In the genomic region with DNA sequence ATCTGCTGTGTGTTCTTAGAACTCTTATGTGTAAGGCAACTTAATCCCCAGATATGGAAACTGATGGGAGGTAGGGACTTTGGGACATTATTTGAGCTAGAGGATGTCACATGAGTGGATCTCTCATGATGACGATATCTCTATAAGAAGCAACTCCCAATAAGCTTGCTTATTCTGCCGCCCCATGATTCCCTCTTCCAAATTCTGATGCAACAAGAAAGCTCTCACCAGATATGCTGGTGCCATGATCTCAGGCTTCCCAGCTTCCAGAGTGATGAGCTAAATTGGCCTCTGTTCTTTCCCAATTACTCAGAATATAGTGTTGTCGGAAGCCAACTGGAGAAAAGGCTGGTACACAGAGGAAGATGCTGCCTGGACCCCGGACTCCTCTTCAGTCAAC, we compare ENCODE assay signal across 8 mouse cellular contexts. TPM values are rescaled to one million over a fixed set of nuclear protein-coding genes. Genes with fewer than 3 reads are reported as not detected.
DNase-seq lines count a peak whose midpoint lies in the region; ATAC-seq and TF ChIP-seq lines count a peak whose summit lies in the region.

No protein-coding gene starts in this region.

- peak overlapping the region; percentile 70 for H3K27ac ChIP-seq in heart, embryonic 12.5 days (ENCODE audit: poor library complexity, severe bottlenecking)
- no peak overlapping the region for H3K27ac ChIP-seq in MEL (ENCODE audit: control insufficient read depth, low read depth, low read length)
- H3K27ac ChIP-seq in forebrain, embryonic 14.5 days (ENCODE audit: low read depth, low read length) = no peak overlapping the region
- no peak overlapping the region for H3K27ac ChIP-seq in liver, embryonic 14.5 days
- no peak overlapping the region for H3K27ac ChIP-seq in intestine, embryonic 15.5 days

- WGBS in heart, embryonic 12.5 days = 50% methylated on average over 4 of the region's 4 CpGs
- WGBS in forebrain, embryonic 14.5 days = 60% methylated on average over 4 of the region's 4 CpGs
- WGBS in liver, embryonic 14.5 days (ENCODE audit: insufficient replicate concordance) = 44% methylated on average over 4 of the region's 4 CpGs
- 61% methylated on average over 4 of the region's 4 CpGs for WGBS in intestine, embryonic 15.5 days

- peak overlapping the region; percentile 56; the same call in 1 of the 2 replicates for H3K4me3 ChIP-seq in heart, embryonic 12.5 days
- peak overlapping the region in 1 of 2 experiments; percentile 10; a peak in 1 of 4 replicates for H3K4me3 ChIP-seq in MEL (ENCODE audit: control insufficient read depth in 1 of 2, insufficient read depth in 1 of 2, low read depth in 2 of 2, low read length in 2 of 2)
- no peak overlapping the region for H3K4me3 ChIP-seq in forebrain, embryonic 14.5 days (ENCODE audit: low read depth, low read length)
- H3K4me3 ChIP-seq in liver, embryonic 14.5 days (ENCODE audit: insufficient read depth in 1 of 2, low read depth in 2 of 2, low read length in 2 of 2) = no peak overlapping the region
- no peak overlapping the region for H3K4me3 ChIP-seq in intestine, embryonic 15.5 days (replicated peaks)

- H3K79me2 ChIP-seq in MEL (ENCODE audit: control insufficient read depth, insufficient read depth, low read length, poor library complexity) = no peaks in the 10 kb centered on the region

- H3K9me3 ChIP-seq in heart, embryonic 12.5 days (replicated peaks) = no peaks in the 10 kb centered on the region
- no peaks in the 10 kb centered on the region for H3K9me3 ChIP-seq in MEL (replicated peaks; ENCODE audit: insufficient read depth, low read length)
- no peaks in the 10 kb centered on the region for H3K9me3 ChIP-seq in forebrain, embryonic 14.5 days (replicated peaks; ENCODE audit: control insufficient read depth, low read length)
- H3K9me3 ChIP-seq in liver, embryonic 14.5 days (ENCODE audit: control insufficient read depth, low read length) = no peaks in the 10 kb centered on the region
- no peaks in the 10 kb centered on the region for H3K9me3 ChIP-seq in intestine, embryonic 15.5 days

- no peak for TF ChIP-seq CTCF in MEL (IDR thresholded peaks at IDR 0.05 in 2 of 3, conservative IDR thresholded peaks at IDR 0.05 in 1 of 3; ENCODE audit: control insufficient read depth in 1 of 3, insufficient read depth in 1 of 3, low read depth in 2 of 3, low read length in 3 of 3, poor library complexity in 1 of 3, severe bottlenecking in 1 of 3)
- TF ChIP-seq CTCF in liver, embryonic 14.5 days (IDR thresholded peaks at IDR 0.05; ENCODE audit: low read depth) = no peak

- H3K4me1 ChIP-seq in heart, embryonic 12.5 days (replicated peaks) = peaks cover 20% of the 10 kb centered on the region
- H3K4me1 ChIP-seq in MEL (ENCODE audit: control insufficient read depth in 1 of 2, insufficient read depth in 2 of 2, low read length in 2 of 2) = peaks cover 0 to 15% of the 10 kb centered on the region in 2 experiments; a peak in 2 of 4 replicates
- H3K4me1 ChIP-seq in forebrain, embryonic 14.5 days (ENCODE audit: control insufficient read depth, insufficient read depth, low read length) = no peaks in the 10 kb centered on the region; the same call in 1 of the 2 replicates
- peaks cover 4 to 17% of the 10 kb centered on the region in 2 experiments for H3K4me1 ChIP-seq in liver, embryonic 14.5 days (replicated peaks; ENCODE audit: control insufficient read depth in 2 of 2, insufficient read depth in 2 of 2, low read length in 1 of 2)
- H3K4me1 ChIP-seq in intestine, embryonic 15.5 days (replicated peaks) = 0 out of 2 replicates have a peak, but pooled peaks cover 12% of the 10 kb centered on the region

- 0 out of 2 replicates have a peak overlapping the region, but pooled peaks have one; percentile 25 for H3K9ac ChIP-seq in heart, embryonic 12.5 days
- H3K9ac ChIP-seq in MEL (ENCODE audit: control insufficient read depth, low read depth, low read length, poor library complexity, severe bottlenecking) = no peak overlapping the region
- no peak overlapping the region for H3K9ac ChIP-seq in forebrain, embryonic 14.5 days (ENCODE audit: low read length)
- no peak overlapping the region; the same call in 1 of the 2 replicates for H3K9ac ChIP-seq in liver, embryonic 14.5 days (replicated peaks)
- H3K9ac ChIP-seq in intestine, embryonic 15.5 days = no peak overlapping the region

- peak overlapping the region; percentile 46 for H3K4me2 ChIP-seq in heart, embryonic 12.5 days
- H3K4me2 ChIP-seq in forebrain, embryonic 14.5 days (ENCODE audit: low read length) = peak overlapping the region; percentile 12
- peak overlapping the region; percentile 75 for H3K4me2 ChIP-seq in liver, embryonic 14.5 days (ENCODE audit: low read depth)
- H3K4me2 ChIP-seq in intestine, embryonic 15.5 days (replicated peaks) = no peak overlapping the region

- intact Hi-C loops in heart, postnatal 36 days (cut with DNase I) = loop anchor here (5.0 kb wide), 1 partner anchor 305 kb away; no protein-coding TSS in a partner anchor

- peaks cover 28% of the 10 kb centered on the region for H3K36me3 ChIP-seq in heart, embryonic 12.5 days
- H3K36me3 ChIP-seq in MEL (ENCODE audit: control insufficient read depth in 1 of 2, insufficient read depth in 2 of 2, low read length in 2 of 2) = peaks cover 0 to 10% of the 10 kb centered on the region in 2 experiments; a peak in 2 of 4 replicates
- peaks cover 28% of the 10 kb centered on the region for H3K36me3 ChIP-seq in forebrain, embryonic 14.5 days (ENCODE audit: control insufficient read depth, insufficient read depth, low read length)
- no peaks in the 10 kb centered on the region; the same call in 1 of the 2 replicates for H3K36me3 ChIP-seq in liver, embryonic 14.5 days (replicated peaks; ENCODE audit: control insufficient read depth, insufficient read depth, low read depth)
- H3K36me3 ChIP-seq in intestine, embryonic 15.5 days = peaks cover 19% of the 10 kb centered on the region

- TF ChIP-seq EP300 in MEL (IDR thresholded peaks at IDR 0.05; ENCODE audit: low read depth in 1 of 2, low read length in 2 of 2) = no peak
- TF ChIP-seq EP300 in liver, embryonic 14.5 days (IDR thresholded peaks at IDR 0.05; ENCODE audit: low read depth) = no peak

- TF ChIP-seq POLR2A in MEL (IDR thresholded peaks at IDR 0.05; ENCODE audit: control insufficient read depth in 1 of 2, insufficient read depth in 1 of 2, low read depth in 1 of 2, low read length in 2 of 2, poor library complexity in 1 of 2) = no peak

- TF ChIP-seq RAD21 in MEL (IDR thresholded peaks at IDR 0.05; ENCODE audit: low read depth, low read length) = no peak

- DNase-seq in heart, postnatal 36 days = no peak
- DNase-seq in MEL (ENCODE audit: low read depth, low spot score) = peak; percentile 22
- DNase-seq in forebrain, embryonic 14.5 days (ENCODE audit: low spot score) = no peak
- no peak for DNase-seq in liver, embryonic 14.5 days (ENCODE audit: low read depth in 3 of 3, low spot score in 3 of 3)
- no peak for DNase-seq in urinary bladder, adult 2 months (ENCODE audit: low spot score)
- no peak for DNase-seq in gastrocnemius, adult 18-20 months (ENCODE audit: low spot score)

- ATAC-seq in heart, embryonic 12.5 days (ENCODE audit: insufficient number of reproducible peaks, low FRiP score) = no peak
- ATAC-seq in forebrain, embryonic 14.5 days = no peak
- ATAC-seq in liver, embryonic 14.5 days (ENCODE audit: insufficient read depth) = no peak
- no peak for ATAC-seq in intestine, embryonic 15.5 days

- no peaks in the 10 kb centered on the region for H3K27me3 ChIP-seq in heart, embryonic 12.5 days (replicated peaks)
- H3K27me3 ChIP-seq in MEL (ENCODE audit: control insufficient read depth in 1 of 2, insufficient read depth in 2 of 2, low read length in 2 of 2) = no peaks in the 10 kb centered on the region
- H3K27me3 ChIP-seq in forebrain, embryonic 14.5 days (replicated peaks; ENCODE audit: control insufficient read depth, insufficient read depth, low read length) = no peaks in the 10 kb centered on the region
- no peaks in the 10 kb centered on the region; the same call in 1 of the 2 replicates for H3K27me3 ChIP-seq in liver, embryonic 14.5 days (ENCODE audit: control insufficient read depth, insufficient read depth, low read length)
- H3K27me3 ChIP-seq in intestine, embryonic 15.5 days (replicated peaks) = no peaks in the 10 kb centered on the region

RNA-seq across cellular contexts. Expression of a gene that starts 8.3 kb away (rescaled TPM):
- 0.70 and 0.81 TPM in 2 replicates for polyA plus RNA-seq in heart, embryonic 12.5 days (2016; fragmentation: Nextera tagmentation; extraction: Ambion mirVana)
- not detected for total RNA-seq in heart, postnatal 36 days (2021)
- 0.08 TPM in 1 of 2 replicates, not detected in the other for total RNA-seq in MEL (2012; rRNA removed)
- 1 to 10 TPM in 1 of 2 experiments, not detected in 1; 1.4 TPM for polyA plus RNA-seq in MEL (2012; ENCODE audit: insufficient read depth in 1 of 2, insufficient read length in 2 of 2, low read depth in 1 of 2, low replicate concordance in 2 of 2, missing spikeins in 1 of 2)
- 0.23 and 0.24 TPM in 2 replicates for polyA plus RNA-seq in forebrain, embryonic 14.5 days (2014; fragmentation: Nextera tagmentation; extraction: Ambion mirVana)
- polyA plus RNA-seq in liver, embryonic 14.5 days (2012; rRNA removed) = 0.08 and 0.12 TPM in 2 replicates
- 0.05 TPM in 1 of 2 replicates, not detected in the other for polyA plus RNA-seq in liver, embryonic 14.5 days (2014; fragmentation: Nextera tagmentation; extraction: Ambion mirVana)
- 0.24 and 0.37 TPM in 2 replicates for polyA plus RNA-seq in urinary bladder, adult 2 months (2012; rRNA removed)
- total RNA-seq in gastrocnemius, adult 18-20 months (2021) = not detected
- 0.62 and 0.70 TPM in 2 replicates for polyA plus RNA-seq in intestine, embryonic 15.5 days (2015; fragmentation: Nextera tagmentation; extraction: Ambion mirVana)

RNA-seq across cellular contexts. Expression of a gene that starts 10.5 kb away (rescaled TPM):
- polyA plus RNA-seq in heart, embryonic 12.5 days (2016; fragmentation: Nextera tagmentation; extraction: Ambion mirVana) = 0.42 and 0.65 TPM in 2 replicates
- under 1 TPM in 1 of 2 experiments, not detected in 1; 0.22 TPM for total RNA-seq in heart, postnatal 36 days (2021)
- total RNA-seq in MEL (2012; rRNA removed) = 0.08 TPM in 1 of 2 replicates, not detected in the other
- under 1 TPM in 1 of 2 experiments, not detected in 1; 0.26 TPM for polyA plus RNA-seq in MEL (2012; ENCODE audit: insufficient read depth in 1 of 2, insufficient read length in 2 of 2, low read depth in 1 of 2, low replicate concordance in 2 of 2, missing spikeins in 1 of 2)
- polyA plus RNA-seq in forebrain, embryonic 14.5 days (2014; fragmentation: Nextera tagmentation; extraction: Ambion mirVana) = 0.14 TPM in 2 replicates
- polyA plus RNA-seq in liver, embryonic 14.5 days (2012; rRNA removed) = 0.05 and 0.08 TPM in 2 replicates
- polyA plus RNA-seq in liver, embryonic 14.5 days (2014; fragmentation: Nextera tagmentation; extraction: Ambion mirVana) = not detected in 2 replicates
- 0.74 and 0.78 TPM in 2 replicates for polyA plus RNA-seq in urinary bladder, adult 2 months (2012; rRNA removed)
- not detected for total RNA-seq in gastrocnemius, adult 18-20 months (2021)
- 0.29 and 0.34 TPM in 2 replicates for polyA plus RNA-seq in intestine, embryonic 15.5 days (2015; fragmentation: Nextera tagmentation; extraction: Ambion mirVana)

RNA-seq across cellular contexts. Expression of a gene that starts 13.8 kb away (rescaled TPM):
- polyA plus RNA-seq in heart, embryonic 12.5 days (2016; fragmentation: Nextera tagmentation; extraction: Ambion mirVana) = 0.17 and 0.54 TPM in 2 replicates
- total RNA-seq in heart, postnatal 36 days (2021) = not detected
- total RNA-seq in MEL (2012; rRNA removed) = not detected in 2 replicates
- polyA plus RNA-seq in MEL (2012; ENCODE audit: insufficient read depth in 1 of 2, insufficient read length in 2 of 2, low read depth in 1 of 2, low replicate concordance in 2 of 2, missing spikeins in 1 of 2) = under 1 TPM in 1 of 2 experiments, not detected in 1; 0.13 TPM
- polyA plus RNA-seq in forebrain, embryonic 14.5 days (2014; fragmentation: Nextera tagmentation; extraction: Ambion mirVana) = 0.94 and 2.1 TPM in 2 replicates
- 0.05 and 0.38 TPM in 2 replicates for polyA plus RNA-seq in liver, embryonic 14.5 days (2012; rRNA removed)
- polyA plus RNA-seq in liver, embryonic 14.5 days (2014; fragmentation: Nextera tagmentation; extraction: Ambion mirVana) = 0.15 TPM in 1 of 2 replicates, not detected in the other
- polyA plus RNA-seq in urinary bladder, adult 2 months (2012; rRNA removed) = 4.2 and 5.4 TPM in 2 replicates
- total RNA-seq in gastrocnemius, adult 18-20 months (2021) = not detected
- 0.19 and 0.29 TPM in 2 replicates for polyA plus RNA-seq in intestine, embryonic 15.5 days (2015; fragmentation: Nextera tagmentation; extraction: Ambion mirVana)

RNA-seq across cellular contexts. Expression of a gene that starts 16.8 kb away (rescaled TPM):
- polyA plus RNA-seq in heart, embryonic 12.5 days (2016; fragmentation: Nextera tagmentation; extraction: Ambion mirVana) = 9.4 and 9.8 TPM in 2 replicates
- total RNA-seq in heart, postnatal 36 days (2021) = 10 to 100 TPM; 34.2 to 82.1 TPM
- total RNA-seq in MEL (2012; rRNA removed) = 4.5 and 5.6 TPM in 2 replicates
- 10 to 100 TPM in 1 of 2 experiments, not detected in 1; 34.9 TPM for polyA plus RNA-seq in MEL (2012; ENCODE audit: insufficient read depth in 1 of 2, insufficient read length in 2 of 2, low read depth in 1 of 2, low replicate concordance in 2 of 2, missing spikeins in 1 of 2)
- 6.8 and 11.6 TPM in 2 replicates for polyA plus RNA-seq in forebrain, embryonic 14.5 days (2014; fragmentation: Nextera tagmentation; extraction: Ambion mirVana)
- polyA plus RNA-seq in liver, embryonic 14.5 days (2012; rRNA removed) = 1.8 and 1.9 TPM in 2 replicates
- polyA plus RNA-seq in liver, embryonic 14.5 days (2014; fragmentation: Nextera tagmentation; extraction: Ambion mirVana) = 3.0 and 4.2 TPM in 2 replicates
- polyA plus RNA-seq in urinary bladder, adult 2 months (2012; rRNA removed) = 26.8 and 28.5 TPM in 2 replicates
- total RNA-seq in gastrocnemius, adult 18-20 months (2021) = 10 to 100 TPM; 41.9 to 72.2 TPM
- polyA plus RNA-seq in intestine, embryonic 15.5 days (2015; fragmentation: Nextera tagmentation; extraction: Ambion mirVana) = 11.9 and 15.6 TPM in 2 replicates

RNA-seq across cellular contexts. Expression of a gene that starts 23.6 kb away (rescaled TPM):
- 97.2 and 100 TPM in 2 replicates for polyA plus RNA-seq in heart, embryonic 12.5 days (2016; fragmentation: Nextera tagmentation; extraction: Ambion mirVana)
- total RNA-seq in heart, postnatal 36 days (2021) = 10 to 100 TPM; 50.5 to 72.7 TPM
- 3.3 and 4.2 TPM in 2 replicates for total RNA-seq in MEL (2012; rRNA removed)
- 10 to 100 TPM in 1 of 2 experiments, not detected in 1; 28.9 TPM for polyA plus RNA-seq in MEL (2012; ENCODE audit: insufficient read depth in 1 of 2, insufficient read length in 2 of 2, low read depth in 1 of 2, low replicate concordance in 2 of 2, missing spikeins in 1 of 2)
- polyA plus RNA-seq in forebrain, embryonic 14.5 days (2014; fragmentation: Nextera tagmentation; extraction: Ambion mirVana) = 124 and 188 TPM in 2 replicates
- polyA plus RNA-seq in liver, embryonic 14.5 days (2012; rRNA removed) = 23.0 and 23.1 TPM in 2 replicates
- 11.4 and 12.6 TPM in 2 replicates for polyA plus RNA-seq in liver, embryonic 14.5 days (2014; fragmentation: Nextera tagmentation; extraction: Ambion mirVana)
- polyA plus RNA-seq in urinary bladder, adult 2 months (2012; rRNA removed) = 163 and 180 TPM in 2 replicates
- 10 to 100 TPM; 37.4 to 39.3 TPM for total RNA-seq in gastrocnemius, adult 18-20 months (2021)
- 61.8 and 64.2 TPM in 2 replicates for polyA plus RNA-seq in intestine, embryonic 15.5 days (2015; fragmentation: Nextera tagmentation; extraction: Ambion mirVana)
